Mouse (Mus musculus) heart, embryonic 11.5 days (tissue): ENCODE data around the gene Zfc3h1. TPM values are rescaled to one million over a fixed set of nuclear protein-coding genes. Genes with fewer than 3 reads are reported as not detected.

Experiments used
- ATAC-seq: fragments of 200-750 bp; cut with Nextera tagmentation; replicated peaks from 2 replicates; pipeline ENCODE4 v1.8.0; 2017; ENCODE audit warnings: moderate library complexity; ENCODE audit not compliant: insufficient number of reproducible peaks, low FRiP score, low TSS enrichment
- H3K27ac ChIP-seq: fragments of 300-500 bp; sonication (generic); 2 replicates; pipeline ENCODE4 v1.5.1; 2014; ENCODE audit warnings: mild to moderate bottlenecking, low read depth, low read length
- H3K27me3 ChIP-seq: fragments of 300-500 bp; sonication (generic); 2 replicates; pipeline ENCODE4 v1.6.1; 2014; ENCODE audit warnings: mild to moderate bottlenecking, low read length, mixed read lengths; ENCODE audit not compliant: control insufficient read depth, insufficient read depth
- H3K36me3 ChIP-seq: fragments of 300-500 bp; sonication (generic); 2 replicates; pipeline ENCODE4 v1.6.1; 2014; ENCODE audit warnings: mild to moderate bottlenecking, low read length, moderate library complexity, mixed read lengths; ENCODE audit not compliant: control insufficient read depth, insufficient read depth
- H3K4me1 ChIP-seq: fragments of 300-500 bp; sonication (generic); 2 replicates; pipeline ENCODE4 v1.6.1; 2014; ENCODE audit warnings: low read length; ENCODE audit not compliant: control insufficient read depth, insufficient read depth
- H3K4me2 ChIP-seq: fragments of 300-500 bp; sonication (generic); 2 replicates; pipeline ENCODE4 v1.6.1; 2014; ENCODE audit warnings: mild to moderate bottlenecking, moderate library complexity
- H3K4me3 ChIP-seq: fragments of 300-500 bp; sonication (generic); 2 replicates; pipeline ENCODE4 v1.5.1; 2014; ENCODE audit warnings: low read depth, low read length
- H3K9ac ChIP-seq: fragments of 300-500 bp; sonication (generic); 2 replicates; pipeline ENCODE4 v1.6.1; 2014; ENCODE audit warnings: mild to moderate bottlenecking, low read depth, low read length, moderate library complexity
- H3K9me3 ChIP-seq: fragments of 300-500 bp; sonication (generic); replicated peaks from 2 replicates; pipeline ENCODE4 v1.6.1; 2016; ENCODE audit warnings: low read length; ENCODE audit not compliant: control insufficient read depth
- WGBS: fragments of 180-500 bp; shearing (Covaris S2); extraction: QIAGEN DNeasy Blood & Tissue Kit; methylation state at CpG from one replicate; pipeline ENCODE4 v1.1.7; 2014; ENCODE audit not compliant: insufficient replicate concordance; 5-methylcytosine and 5-hydroxymethylcytosine counted together
- polyA plus RNA-seq: library from polyadenylated mRNA; unstranded; fragments of >200 nt; fragmentation: Nextera tagmentation; extraction: Ambion mirVana; gene quantifications from 2 replicates; pipeline ENCODE4 v1.2.1, GENCODE M21; 2014

The Zfc3h1 gene
- polyA plus RNA-seq, 1 experiment from 2014 or later, result 22.8 TPM

GRCm38 (mm10) chr10:115350810-115351397, 33.9 kb upstream of the Zfc3h1 start:
- Histone ChIP-seq H3K27me3 (no peaks in the 10 kb centered on the region), H3K4me1 (no peaks in the 10 kb centered on the region), H3K9ac (no peak overlapping the region), H3K36me3 (no peaks in the 10 kb centered on the region), H3K9me3 (no peaks in the 10 kb centered on the region), H3K4me3 (no peak overlapping the region), H3K27ac (no peak overlapping the region), H3K4me2 (no peak overlapping the region)
- no peak for ATAC-seq
- 81% methylated on average over 2 of the region's 2 CpGs for WGBS

- no peak for ATAC-seq
- Histone ChIP-seq H3K27ac (no peak overlapping the region), H3K9ac (no peak overlapping the region), H3K36me3 (no peaks in the 10 kb centered on the region; the same call in 1 of the 2 replicates), H3K27me3 (no peaks in the 10 kb centered on the region), H3K4me3 (no peak overlapping the region), H3K4me2 (no peak overlapping the region), H3K4me1 (no peaks in the 10 kb centered on the region), H3K9me3 (no peaks in the 10 kb centered on the region)
- 74% methylated on average over 6 of the region's 6 CpGs for WGBS
Measured at GRCm38 (mm10) chr10:115354553-115354952, 30.2 kb upstream of the Zfc3h1 start.

DNA sequence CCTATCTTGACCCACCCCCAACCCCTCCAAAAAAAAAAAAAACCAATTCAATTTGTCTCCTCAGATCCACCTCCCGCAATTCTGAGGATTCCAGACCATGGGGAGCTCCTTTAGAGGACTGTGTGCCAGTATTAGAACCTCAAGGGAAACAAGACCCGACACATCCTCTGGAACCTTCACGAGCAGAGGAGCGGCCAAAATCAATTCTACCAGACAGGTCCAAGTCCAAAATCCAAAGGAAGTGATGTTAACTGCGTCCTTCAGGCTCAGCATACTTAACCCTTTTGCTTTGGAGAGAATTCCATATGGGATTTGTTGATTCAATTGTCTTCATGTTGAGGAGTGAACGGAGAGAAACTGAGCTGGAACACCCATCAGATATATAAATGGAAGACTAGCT, 29.7 kb upstream of the Zfc3h1 start:
- H3K9me3 ChIP-seq, result no peaks in the 10 kb centered on the region
- no peaks in the 10 kb centered on the region for H3K4me1 ChIP-seq
- H3K9ac ChIP-seq, result no peak overlapping the region
- 89% methylated on average over 6 of the region's 6 CpGs for WGBS
- no peak overlapping the region for H3K4me3 ChIP-seq
- no peak overlapping the region for H3K4me2 ChIP-seq
- no peak overlapping the region for H3K27ac ChIP-seq
- no peaks in the 10 kb centered on the region for H3K27me3 ChIP-seq
- no peaks in the 10 kb centered on the region; the same call in 1 of the 2 replicates for H3K36me3 ChIP-seq
- no peak for ATAC-seq

DNA sequence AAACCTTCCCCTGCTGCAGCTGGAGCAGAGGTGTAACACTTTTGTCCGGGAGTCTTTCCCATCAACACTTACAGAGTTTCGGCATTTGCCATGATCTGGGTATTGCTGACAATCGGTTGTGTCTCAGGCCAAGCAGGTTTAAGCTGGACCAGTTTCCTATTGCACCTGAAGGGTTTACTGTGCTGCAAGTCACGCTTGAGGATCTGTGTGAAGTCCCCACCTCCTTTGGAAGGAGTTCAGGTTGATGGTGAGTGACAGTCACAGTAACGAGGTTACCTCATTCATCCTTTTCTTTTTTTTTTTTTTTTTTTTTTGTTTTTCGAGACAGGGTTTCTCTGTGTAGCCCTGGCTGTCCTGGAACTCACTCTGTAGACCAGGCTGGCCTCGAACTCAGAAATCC, 28.7 kb upstream of the Zfc3h1 start:
- no peaks in the 10 kb centered on the region; the same call in 1 of the 2 replicates for H3K36me3 ChIP-seq
- 84% methylated on average over 5 of the region's 7 CpGs for WGBS
- H3K4me2 ChIP-seq, result no peak overlapping the region
- H3K9me3 ChIP-seq, result no peaks in the 10 kb centered on the region
- no peak overlapping the region for H3K9ac ChIP-seq
- H3K27ac ChIP-seq, result no peak overlapping the region
- 0 out of 2 replicates have a peak, but pooled peaks cover under 1% of the 10 kb centered on the region for H3K4me1 ChIP-seq
- ATAC-seq, result no peak
- no peak overlapping the region for H3K4me3 ChIP-seq
- H3K27me3 ChIP-seq, result no peaks in the 10 kb centered on the region

DNA sequence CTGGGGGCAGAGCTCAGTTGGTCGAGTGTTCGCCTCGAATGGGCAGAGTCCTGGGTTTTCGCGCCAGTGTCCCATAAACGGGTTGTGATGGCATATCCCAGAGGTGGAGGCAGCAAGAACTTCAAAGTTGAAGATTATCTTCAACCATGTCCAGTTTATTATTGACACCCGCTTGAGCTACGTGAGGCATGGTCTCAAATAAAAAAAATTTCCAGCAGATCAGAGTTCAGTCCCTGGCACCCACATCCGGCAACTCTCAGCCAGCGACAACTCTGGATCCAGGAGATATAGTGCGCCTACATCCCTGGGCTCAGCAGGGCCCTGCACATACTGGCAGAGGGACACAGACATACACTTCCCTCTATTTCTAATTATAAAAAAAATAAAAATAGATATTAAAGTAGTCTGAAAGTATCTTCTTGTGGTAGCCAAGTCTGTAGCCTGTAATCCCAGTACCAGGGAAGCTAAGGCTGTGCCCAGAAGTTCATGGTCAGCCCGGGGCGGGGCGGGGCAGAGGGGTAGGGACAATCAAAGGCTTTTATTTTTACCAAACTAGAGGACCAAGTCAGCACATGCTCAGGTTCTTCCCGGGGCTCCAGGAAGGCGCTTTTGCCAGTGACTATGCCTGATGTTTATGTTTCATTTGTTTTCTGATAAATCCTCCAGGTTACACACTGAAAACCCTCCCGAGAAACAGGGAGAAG, 26.4 kb upstream of the Zfc3h1 start:
- H3K27me3 ChIP-seq, result no peaks in the 10 kb centered on the region
- no peaks in the 10 kb centered on the region for H3K9me3 ChIP-seq
- WGBS, result 89% methylated on average over 17 of the region's 17 CpGs
- no peak overlapping the region for H3K27ac ChIP-seq
- ATAC-seq, result no peak
- H3K36me3 ChIP-seq, result no peaks in the 10 kb centered on the region; the same call in 1 of the 2 replicates
- no peak overlapping the region for H3K4me2 ChIP-seq
- H3K9ac ChIP-seq, result no peak overlapping the region
- H3K4me3 ChIP-seq, result no peak overlapping the region
- H3K4me1 ChIP-seq, result 0 out of 2 replicates have a peak, but pooled peaks cover 6% of the 10 kb centered on the region

DNA sequence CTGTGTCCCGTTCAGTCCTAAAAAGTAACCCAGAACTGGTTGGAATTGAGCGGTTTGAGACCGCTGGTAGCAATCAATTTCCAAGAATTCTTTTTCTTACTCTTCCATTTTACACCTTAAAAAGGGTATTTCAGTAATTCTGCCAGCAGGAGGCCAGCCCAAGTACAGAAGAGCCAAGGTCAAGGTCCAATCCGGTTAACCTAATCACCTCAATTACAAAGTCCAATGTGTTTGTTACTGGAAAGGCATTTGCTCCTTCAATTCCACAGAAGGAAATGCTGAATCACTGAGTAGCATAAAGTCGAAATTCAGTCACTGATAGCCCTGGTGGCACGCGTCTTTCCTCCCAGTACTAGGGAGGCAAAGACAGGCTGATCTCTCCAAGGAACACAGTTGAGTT, 25.7 kb upstream of the Zfc3h1 start:
- no peak for ATAC-seq
- Histone ChIP-seq H3K4me1 (0 out of 2 replicates have a peak, but pooled peaks cover 6% of the 10 kb centered on the region), H3K27me3 (no peaks in the 10 kb centered on the region), H3K36me3 (no peaks in the 10 kb centered on the region; the same call in 1 of the 2 replicates), H3K9me3 (no peaks in the 10 kb centered on the region), H3K4me2 (no peak overlapping the region), H3K4me3 (no peak overlapping the region), H3K9ac (no peak overlapping the region), H3K27ac (no peak overlapping the region)
- WGBS, result 90% methylated on average over 7 of the region's 7 CpGs

DNA sequence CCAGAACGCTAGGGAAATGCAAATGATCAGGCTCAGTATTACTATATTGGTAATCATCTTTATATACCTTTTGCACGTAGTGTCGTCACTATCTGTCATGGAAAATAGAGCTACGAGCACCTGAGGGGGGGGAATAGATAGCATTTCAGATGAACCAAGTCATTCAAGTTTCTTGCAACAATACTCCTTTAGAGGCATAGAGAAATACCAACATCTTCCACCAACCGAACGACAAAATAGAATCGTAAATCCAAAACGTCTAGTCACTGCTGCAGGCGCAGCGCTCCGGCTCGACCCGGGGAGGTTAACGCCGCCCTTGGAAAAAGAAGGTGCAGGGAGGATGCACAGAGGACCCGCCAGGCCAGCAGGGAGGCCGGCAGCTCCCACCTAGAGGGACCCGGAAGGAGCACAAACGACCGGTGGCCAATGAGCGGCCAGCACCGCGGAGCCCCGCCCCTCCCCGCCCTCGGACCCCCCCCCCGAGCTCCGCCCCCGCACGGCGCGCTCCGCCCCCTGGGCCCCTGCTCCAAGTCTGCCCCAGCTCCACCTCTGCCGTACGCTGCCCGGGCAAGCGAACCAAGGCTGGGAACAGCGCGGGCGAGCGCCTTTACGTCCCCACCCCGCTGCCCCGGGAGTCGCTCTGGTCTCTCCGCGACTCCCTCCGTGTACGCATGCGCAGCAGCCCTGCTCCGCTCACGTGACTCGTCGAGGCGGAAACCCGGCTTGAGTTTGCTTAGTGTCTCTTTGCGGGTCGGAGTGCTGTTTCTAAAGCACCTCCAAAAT, 22.7 kb upstream of the Zfc3h1 start, which contains the start of gene Tmem19:
TSS of gene Tmem19 (minus strand) at position 662 of the 783 bp plus-strand sequence.
- peak; percentile 99 for ATAC-seq
- no peaks in the 10 kb centered on the region for H3K9me3 ChIP-seq
- 0 out of 2 replicates have a peak, but pooled peaks cover 6% of the 10 kb centered on the region for H3K4me1 ChIP-seq
- peak within 1 kb of the TSS; percentile 74 for H3K4me2 ChIP-seq
- H3K9ac ChIP-seq, result peak within 1 kb of the TSS; percentile 71
- peak within 1 kb of the TSS; percentile 47 for H3K4me3 ChIP-seq
- H3K27ac ChIP-seq, result peak within 1 kb of the TSS; percentile 96
- 1% methylated on average over 54 of the region's 58 CpGs for WGBS
- H3K36me3 ChIP-seq, result no peaks in the 10 kb centered on the region
- no peaks in the 10 kb centered on the region for H3K27me3 ChIP-seq

DNA sequence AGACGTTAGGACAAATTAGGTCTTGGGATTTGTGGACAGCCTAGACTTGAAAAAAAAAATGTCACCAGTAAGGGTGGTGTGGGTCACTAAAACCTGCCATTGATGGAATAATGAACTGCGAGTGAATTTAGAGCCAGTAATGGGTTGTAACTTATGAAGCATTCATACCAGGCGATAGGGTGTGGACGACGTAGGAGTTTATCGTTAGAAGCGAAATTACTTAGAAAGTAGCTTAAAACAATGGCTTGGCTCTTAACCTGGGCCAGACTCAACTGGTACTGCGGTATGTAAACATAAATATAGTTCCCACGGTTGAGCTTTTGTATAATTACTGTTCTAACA, 22.2 kb upstream of the Zfc3h1 start:
- Histone ChIP-seq H3K27me3 (no peaks in the 10 kb centered on the region), H3K9me3 (no peaks in the 10 kb centered on the region), H3K9ac (peak overlapping the region; percentile 71), H3K36me3 (no peaks in the 10 kb centered on the region), H3K27ac (peak overlapping the region; percentile 96), H3K4me1 (0 out of 2 replicates have a peak, but pooled peaks cover 6% of the 10 kb centered on the region), H3K4me2 (peak overlapping the region; percentile 74), H3K4me3 (peak overlapping the region; percentile 47)
- 8% methylated on average over 9 of the region's 9 CpGs for WGBS
- peak; percentile 8; the same call in 1 of the 2 replicates for ATAC-seq
